Mouse (Mus musculus): Measurements from ENCODE around the gene Dvl1. TPM values are rescaled to one million over a fixed set of nuclear protein-coding genes. Genes with fewer than 3 reads are reported as not detected.

The Dvl1 gene
- polyA plus RNA-seq, 1 experiment, result 153 TPM

DNA sequence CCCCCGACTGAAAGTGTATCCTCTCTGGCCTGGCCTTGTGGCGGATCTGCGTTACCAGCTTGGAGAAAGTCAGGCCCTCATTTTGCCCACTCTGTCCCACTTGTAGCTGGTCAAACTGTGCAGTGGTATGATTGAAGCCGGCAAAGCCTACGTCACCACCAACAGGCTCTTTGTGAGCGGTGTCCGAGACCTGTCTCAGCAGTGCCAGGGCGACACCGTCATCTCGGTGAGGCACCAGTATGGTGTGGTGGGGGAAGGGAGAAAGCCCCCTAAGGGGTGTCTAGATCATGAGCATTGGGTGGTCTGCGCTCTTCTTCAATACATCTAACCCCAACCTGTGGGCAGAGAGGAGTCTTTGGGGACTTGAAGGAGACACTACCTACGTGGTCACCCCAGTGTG, 49.3 kb downstream of the Dvl1 start:
- TF ChIP-seq POLR2A (IDR thresholded peaks at IDR 0.05; ENCODE audit: low read depth, low read length) (no peak), CTCF (IDR thresholded peaks at IDR 0.05; ENCODE audit: extremely low read depth, insufficient read length, insufficient replicate concordance, low read depth, low read length) (no peak)
- WGBS, result 98% methylated on average over 12 of the region's 12 CpGs
- no peak overlapping the region for H3K4me3 ChIP-seq (ENCODE audit: low read depth, low read length)
- H3K27me3 ChIP-seq (ENCODE audit: control insufficient read depth, insufficient read depth, low read length), result no peaks in the 10 kb centered on the region
- peaks cover 9% of the 10 kb centered on the region for H3K36me3 ChIP-seq (ENCODE audit: control insufficient read depth, insufficient read depth, low read length)
- H3K27ac ChIP-seq (ENCODE audit: insufficient read depth, low read depth, low read length), result no peak overlapping the region
- peaks cover 16% of the 10 kb centered on the region for H3K4me1 ChIP-seq (ENCODE audit: control insufficient read depth, insufficient read depth, insufficient read length, low read length)

DNA sequence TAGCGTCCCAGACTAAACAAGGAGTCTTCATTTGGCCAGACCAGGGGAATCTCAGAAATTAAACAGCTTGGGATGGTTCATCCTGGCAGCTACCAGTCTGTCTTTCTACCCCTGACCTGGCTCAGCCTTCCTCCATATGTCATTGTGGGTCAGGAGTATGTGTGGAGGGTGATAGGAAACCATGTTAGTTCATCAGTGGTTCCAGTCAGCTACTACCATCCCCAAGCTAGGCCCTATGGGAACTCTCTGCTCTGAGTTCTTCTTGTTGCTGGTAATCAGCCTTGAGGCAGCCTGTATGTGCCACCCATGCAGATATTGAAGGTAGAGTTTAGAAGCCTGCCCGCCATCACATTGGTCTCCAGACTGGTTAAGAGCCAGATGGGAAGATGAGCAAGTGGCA, 51.1 kb downstream of the Dvl1 start:
- peaks cover 20% of the 10 kb centered on the region for H3K36me3 ChIP-seq (ENCODE audit: control insufficient read depth, insufficient read depth, low read length)
- peaks cover 8% of the 10 kb centered on the region for H3K4me1 ChIP-seq (ENCODE audit: control insufficient read depth, insufficient read depth, insufficient read length, low read length)
- WGBS, result 98% methylated on average over 2 of the region's 2 CpGs
- H3K27ac ChIP-seq (ENCODE audit: insufficient read depth, low read depth, low read length), result no peak overlapping the region
- no peak overlapping the region for H3K4me3 ChIP-seq (ENCODE audit: low read depth, low read length)
- H3K27me3 ChIP-seq (ENCODE audit: control insufficient read depth, insufficient read depth, low read length), result no peaks in the 10 kb centered on the region
- TF ChIP-seq POLR2A (IDR thresholded peaks at IDR 0.05; ENCODE audit: low read depth, low read length) (no peak), CTCF (IDR thresholded peaks at IDR 0.05; ENCODE audit: extremely low read depth, insufficient read length, insufficient replicate concordance, low read depth, low read length) (no peak)

DNA sequence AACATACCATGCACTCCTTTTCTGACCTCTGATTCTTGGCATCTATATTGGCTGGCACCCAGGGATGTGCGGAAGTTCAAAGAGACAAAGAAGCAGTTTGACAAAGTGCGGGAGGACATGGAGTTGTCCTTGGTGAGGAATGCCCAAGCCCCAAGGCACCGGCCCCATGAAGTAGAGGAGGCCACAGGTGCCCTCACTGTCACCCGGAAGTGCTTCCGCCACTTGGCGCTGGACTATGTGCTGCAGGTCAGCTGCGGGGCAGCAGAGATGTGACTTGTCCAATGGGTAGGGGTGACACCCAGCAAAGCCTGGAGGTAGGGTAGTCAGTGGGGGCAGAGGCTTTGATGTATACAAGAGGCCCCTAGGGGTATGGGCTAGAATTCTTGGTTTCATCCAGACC, 52.2 kb downstream of the Dvl1 start:
- Histone ChIP-seq H3K27me3 (ENCODE audit: control insufficient read depth, insufficient read depth, low read length) (no peaks in the 10 kb centered on the region), H3K4me1 (ENCODE audit: control insufficient read depth, insufficient read depth, insufficient read length, low read length) (peaks cover under 1% of the 10 kb centered on the region; the same call in 1 of the 2 replicates), H3K36me3 (ENCODE audit: control insufficient read depth, insufficient read depth, low read length) (peaks cover 24% of the 10 kb centered on the region), H3K27ac (ENCODE audit: insufficient read depth, low read depth, low read length) (no peak overlapping the region), H3K4me3 (ENCODE audit: low read depth, low read length) (no peak overlapping the region)
- WGBS, result 90% methylated on average over 7 of the region's 7 CpGs
- TF ChIP-seq POLR2A (IDR thresholded peaks at IDR 0.05; ENCODE audit: low read depth, low read length) (no peak), CTCF (IDR thresholded peaks at IDR 0.05; ENCODE audit: extremely low read depth, insufficient read length, insufficient replicate concordance, low read depth, low read length) (no peak)

DNA sequence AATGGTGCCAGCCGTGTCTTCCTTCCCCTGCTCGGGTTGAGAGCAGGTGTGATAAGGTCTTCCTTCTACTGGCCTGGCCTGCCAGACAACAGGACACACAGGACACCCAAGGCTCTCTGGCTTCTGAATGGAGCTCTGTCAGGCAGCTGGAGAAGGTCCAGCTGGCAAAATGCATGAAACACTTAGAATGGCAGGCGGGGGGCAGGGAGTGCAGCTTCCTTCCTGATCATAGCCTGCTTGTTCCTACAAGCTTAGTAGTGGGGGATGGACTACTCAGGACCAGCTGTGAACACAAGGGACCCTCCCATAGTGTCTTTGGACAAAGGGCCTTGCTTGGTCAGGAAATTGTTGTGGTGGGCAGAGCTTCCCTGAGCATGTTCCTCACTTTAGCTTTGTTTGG, 54.0 kb downstream of the Dvl1 start:
- H3K4me3 ChIP-seq (ENCODE audit: low read depth, low read length), result no peak overlapping the region
- WGBS, result 30% methylated on average over 3 of the region's 3 CpGs
- no peaks in the 10 kb centered on the region for H3K4me1 ChIP-seq (ENCODE audit: control insufficient read depth, insufficient read depth, insufficient read length, low read length)
- H3K27me3 ChIP-seq (ENCODE audit: control insufficient read depth, insufficient read depth, low read length), result no peaks in the 10 kb centered on the region
- TF ChIP-seq CTCF (IDR thresholded peaks at IDR 0.05; ENCODE audit: extremely low read depth, insufficient read length, insufficient replicate concordance, low read depth, low read length) (no peak), POLR2A (IDR thresholded peaks at IDR 0.05; ENCODE audit: low read depth, low read length) (no peak)
- H3K27ac ChIP-seq (ENCODE audit: insufficient read depth, low read depth, low read length), result no peak overlapping the region
- H3K36me3 ChIP-seq (ENCODE audit: control insufficient read depth, insufficient read depth, low read length), result peaks cover 26% of the 10 kb centered on the region

DNA sequence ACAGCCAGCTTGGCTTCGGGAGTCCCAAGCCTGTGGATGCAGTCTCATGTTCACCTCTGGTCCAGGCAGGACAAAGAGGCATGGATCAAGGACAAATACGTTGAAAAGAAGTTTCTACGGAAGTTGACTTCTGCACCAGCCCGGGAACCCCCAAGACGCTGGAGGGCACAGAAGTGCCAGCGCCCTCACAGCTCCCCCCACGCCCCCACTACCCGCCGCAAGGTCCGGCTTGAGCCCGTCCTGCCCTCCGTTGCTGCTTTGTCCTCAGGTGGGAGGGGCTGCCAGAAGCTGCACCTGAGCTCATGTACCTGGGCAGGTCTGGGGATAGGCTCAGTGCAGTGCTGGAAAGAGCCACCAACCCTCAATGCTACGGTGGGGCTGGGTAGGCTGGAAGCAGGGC, 56.0 kb downstream of the Dvl1 start:
- H3K27ac ChIP-seq (ENCODE audit: insufficient read depth, low read depth, low read length), result no peak overlapping the region
- no peak overlapping the region for H3K4me3 ChIP-seq (ENCODE audit: low read depth, low read length)
- no peaks in the 10 kb centered on the region for H3K4me1 ChIP-seq (ENCODE audit: control insufficient read depth, insufficient read depth, insufficient read length, low read length)
- no peak for TF ChIP-seq CTCF (IDR thresholded peaks at IDR 0.05; ENCODE audit: extremely low read depth, insufficient read length, insufficient replicate concordance, low read depth, low read length)
- no peak for TF ChIP-seq POLR2A (IDR thresholded peaks at IDR 0.05; ENCODE audit: low read depth, low read length)
- 94% methylated on average over 13 of the region's 13 CpGs for WGBS
- H3K27me3 ChIP-seq (ENCODE audit: control insufficient read depth, insufficient read depth, low read length), result no peaks in the 10 kb centered on the region
- H3K36me3 ChIP-seq (ENCODE audit: control insufficient read depth, insufficient read depth, low read length), result peaks cover 23% of the 10 kb centered on the region

DNA sequence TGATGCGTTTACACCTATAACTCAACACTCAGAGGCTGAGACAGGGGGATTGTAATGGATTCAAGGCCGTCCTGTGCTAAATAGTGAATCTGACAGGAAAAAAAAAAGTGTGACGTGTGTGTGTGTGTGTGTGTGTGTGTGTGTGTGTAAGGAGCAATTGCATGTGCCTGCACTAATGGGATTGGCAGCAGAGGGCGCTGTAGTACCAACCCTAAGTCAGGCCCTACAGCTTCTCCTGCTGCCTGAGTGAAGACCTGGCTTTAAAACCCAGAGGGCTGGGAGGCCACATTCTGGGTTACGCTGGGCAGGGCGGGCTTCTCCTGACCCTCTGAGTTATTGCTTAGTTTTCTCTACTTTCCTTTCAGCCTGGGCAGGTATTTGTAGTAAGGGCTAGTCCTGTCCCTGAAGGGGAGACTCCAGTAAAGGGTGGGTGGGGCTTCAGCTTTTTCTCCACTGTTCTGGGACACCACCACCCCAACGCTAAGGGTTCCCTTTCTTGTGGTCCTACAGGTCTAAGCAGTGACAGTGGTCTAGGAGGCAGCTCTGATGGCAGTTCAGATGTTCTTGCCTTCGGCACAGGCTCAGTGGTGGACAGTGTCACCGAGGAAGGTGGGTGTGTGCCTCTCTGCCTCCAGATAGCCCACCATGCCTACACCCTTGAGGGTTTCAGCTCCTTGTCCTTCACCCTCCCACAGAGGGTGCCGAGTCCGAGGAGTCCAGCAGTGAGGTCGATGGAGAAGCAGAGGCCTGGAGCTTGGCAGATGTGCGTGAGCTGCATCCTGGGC, 57.3 kb downstream of the Dvl1 start:
- TF ChIP-seq POLR2A (IDR thresholded peaks at IDR 0.05; ENCODE audit: low read depth, low read length) (no peak), CTCF (IDR thresholded peaks at IDR 0.05; ENCODE audit: extremely low read depth, insufficient read length, insufficient replicate concordance, low read depth, low read length) (peak; percentile 27; the same call in 1 of the 2 replicates)
- H3K4me3 ChIP-seq (ENCODE audit: low read depth, low read length), result no peak overlapping the region
- no peak overlapping the region for H3K27ac ChIP-seq (ENCODE audit: insufficient read depth, low read depth, low read length)
- H3K4me1 ChIP-seq (ENCODE audit: control insufficient read depth, insufficient read depth, insufficient read length, low read length), result no peaks in the 10 kb centered on the region
- WGBS, result 94% methylated on average over 13 of the region's 13 CpGs
- H3K27me3 ChIP-seq (ENCODE audit: control insufficient read depth, insufficient read depth, low read length), result no peaks in the 10 kb centered on the region
- H3K36me3 ChIP-seq (ENCODE audit: control insufficient read depth, insufficient read depth, low read length), result peaks cover 21% of the 10 kb centered on the region

DNA sequence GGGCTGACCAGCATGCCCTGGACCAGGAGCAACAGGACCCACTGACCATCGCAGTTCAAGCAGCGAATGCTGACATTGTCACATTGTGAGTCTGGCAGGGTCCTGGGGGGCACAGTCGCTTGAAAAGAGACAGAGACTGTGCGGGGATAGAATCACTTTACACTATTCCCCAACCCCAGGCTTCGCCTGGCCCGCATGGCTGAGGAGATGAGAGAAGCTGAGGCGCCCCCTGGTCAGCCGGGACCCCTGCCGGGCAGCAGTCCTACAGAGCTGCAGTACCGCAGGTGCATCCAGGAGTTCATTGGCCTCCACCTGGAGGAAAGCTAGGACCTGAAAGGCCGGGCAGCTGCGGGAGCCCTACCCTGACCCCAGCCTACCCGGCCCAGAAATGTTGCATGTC, 58.4 kb downstream of the Dvl1 start:
- no peak overlapping the region for H3K27ac ChIP-seq (ENCODE audit: insufficient read depth, low read depth, low read length)
- no peaks in the 10 kb centered on the region for H3K27me3 ChIP-seq (ENCODE audit: control insufficient read depth, insufficient read depth, low read length)
- WGBS, result 91% methylated on average over 13 of the region's 13 CpGs
- H3K36me3 ChIP-seq (ENCODE audit: control insufficient read depth, insufficient read depth, low read length), result peaks cover 19% of the 10 kb centered on the region
- no peaks in the 10 kb centered on the region for H3K4me1 ChIP-seq (ENCODE audit: control insufficient read depth, insufficient read depth, insufficient read length, low read length)
- no peak for TF ChIP-seq CTCF (IDR thresholded peaks at IDR 0.05; ENCODE audit: extremely low read depth, insufficient read length, insufficient replicate concordance, low read depth, low read length)
- no peak overlapping the region for H3K4me3 ChIP-seq (ENCODE audit: low read depth, low read length)

All from small intestine, adult 2 months (tissue).